Mouse (Mus musculus): ENCODE measurements around the gene Itga6.
"Not testable (repeated sequence)": the region's sequence is repeated elsewhere in the genome, so short reads cannot be mapped to it uniquely, and the experiment has no call there.

Gene Itga6

DNA sequence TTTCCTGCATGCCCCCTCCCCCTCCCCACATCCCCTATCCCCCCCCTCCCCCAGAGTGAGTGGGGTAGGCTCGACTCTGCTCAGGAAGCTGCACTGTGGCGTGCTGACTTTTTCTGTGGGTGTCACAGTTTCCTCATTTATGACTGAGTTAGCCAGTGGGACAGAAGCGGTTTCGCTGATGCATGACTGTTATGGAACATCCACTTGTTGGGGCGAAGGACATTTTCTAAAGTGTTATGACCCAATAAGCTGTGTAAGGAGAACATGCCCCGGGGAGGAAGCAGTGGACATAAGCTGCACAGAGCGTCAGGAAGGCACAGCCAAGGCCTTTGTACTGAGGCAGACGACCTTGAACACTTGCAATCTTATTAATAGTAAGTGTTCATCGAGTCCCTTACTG, 97.9 kb downstream of the Itga6 start:
- ATAC-seq (ENCODE audit: low TSS enrichment) = no peak

DNA sequence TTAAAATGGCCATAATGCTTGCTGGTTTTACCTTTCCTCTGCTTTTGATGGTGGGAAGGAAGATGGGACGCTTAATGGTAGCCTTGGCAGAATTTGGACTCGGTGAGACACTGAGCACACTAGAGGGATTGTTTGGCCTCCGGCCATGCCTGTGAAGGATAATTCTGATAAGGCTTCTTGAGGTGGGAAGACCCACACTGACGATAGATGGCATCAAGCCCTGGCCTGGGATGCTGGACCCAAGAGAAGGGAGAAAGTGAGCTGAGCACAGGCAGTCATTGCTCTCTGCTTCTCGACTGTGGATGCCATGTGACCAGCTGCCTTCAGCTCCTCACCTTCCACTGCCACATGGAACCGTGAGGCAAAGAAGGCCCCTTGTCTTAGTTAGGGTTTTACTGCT, 99.5 kb downstream of the Itga6 start:
- ATAC-seq (ENCODE audit: low TSS enrichment) = no peak

DNA sequence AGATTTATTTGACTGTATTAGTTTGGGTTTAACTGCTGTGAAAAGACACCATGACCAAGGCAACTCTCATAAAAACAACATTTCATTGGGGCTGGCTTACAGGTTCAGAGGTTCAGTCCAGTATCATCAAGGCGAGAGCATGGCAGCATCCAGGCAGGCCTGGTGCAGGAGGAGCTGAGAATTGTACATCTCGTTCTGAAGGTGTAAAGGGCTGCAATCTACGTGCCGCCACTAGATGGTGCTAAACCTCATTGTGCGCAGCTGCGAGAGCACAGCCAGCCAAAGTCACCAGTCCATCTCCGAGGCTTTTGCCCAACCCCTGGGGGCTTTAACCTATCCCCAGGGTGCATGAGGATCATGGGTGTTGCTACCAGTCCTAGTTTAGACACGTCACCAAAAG, 106.7 kb downstream of the Itga6 start:
- ATAC-seq (ENCODE audit: low TSS enrichment) = not testable (repeated sequence)

DNA sequence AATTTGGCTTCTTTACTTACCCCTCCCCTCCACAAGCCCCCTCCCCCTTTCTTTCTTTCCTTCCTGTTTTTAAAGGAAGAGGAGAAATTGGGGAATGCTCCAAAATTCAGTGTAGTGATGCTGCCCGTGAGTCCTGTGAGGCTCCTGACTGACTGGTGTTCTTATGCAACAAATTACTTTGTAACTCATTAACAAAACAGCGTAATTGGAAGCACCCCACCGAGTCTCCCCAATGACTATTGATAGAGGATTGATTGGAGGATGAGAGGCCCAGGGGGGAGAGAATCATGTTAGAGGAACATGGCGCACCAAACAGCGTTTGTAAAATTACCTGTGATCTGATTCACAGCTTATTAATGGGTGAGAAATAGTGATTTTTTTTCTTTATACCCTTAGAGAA, 109.7 kb downstream of the Itga6 start:
- ATAC-seq (ENCODE audit: low TSS enrichment) = no peak

DNA sequence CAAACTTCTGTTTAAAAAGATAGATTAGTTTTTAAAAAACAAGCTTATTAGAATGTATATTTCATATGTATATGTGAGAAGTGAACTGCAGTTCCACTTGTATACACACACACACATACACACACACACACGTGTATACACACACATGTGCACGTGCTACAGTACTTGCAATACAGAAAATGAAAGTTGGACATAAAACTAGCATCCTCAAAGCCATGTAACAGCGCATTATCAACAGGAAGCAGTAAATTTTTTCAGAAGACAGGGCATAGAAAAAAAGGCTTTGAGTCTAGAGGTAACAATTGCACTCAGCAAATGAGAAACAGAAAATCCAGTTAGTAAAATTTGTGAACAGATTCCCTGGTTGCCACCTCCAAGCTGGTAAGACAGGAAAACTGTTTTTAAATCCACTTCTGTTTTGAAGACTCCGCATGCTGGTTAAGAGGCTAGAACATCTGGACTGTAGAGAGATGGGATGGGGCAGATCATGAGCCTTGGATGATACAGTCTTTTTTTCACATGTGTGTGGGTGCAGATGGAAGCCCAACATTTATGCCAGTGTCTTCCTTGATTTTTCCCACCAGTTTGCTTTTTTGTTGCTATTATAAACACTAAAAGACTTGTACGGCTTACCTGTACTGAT, 118.2 kb downstream of the Itga6 start:
- ATAC-seq (ENCODE audit: low TSS enrichment) = no peak

DNA sequence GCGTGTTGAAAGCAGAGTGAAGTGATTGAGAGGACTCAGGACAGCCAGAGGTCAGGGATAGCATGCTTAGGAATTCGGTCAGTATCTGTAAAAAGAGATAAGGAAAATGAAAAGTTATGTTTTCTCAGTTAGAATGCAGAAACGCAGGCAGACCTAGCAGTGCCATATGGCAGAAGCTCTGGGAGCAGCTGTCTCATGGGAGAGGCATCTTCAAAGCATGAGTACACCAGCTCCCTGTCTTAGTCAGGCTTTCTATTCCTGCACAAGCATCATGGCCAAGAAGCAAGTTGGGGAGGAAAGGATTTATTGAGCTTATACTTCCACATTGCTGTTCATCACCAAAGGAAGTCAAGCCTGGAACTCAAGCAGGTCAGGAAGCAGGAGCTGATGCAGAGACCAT, 119.6 kb downstream of the Itga6 start:
- ATAC-seq (ENCODE audit: low TSS enrichment) = peak; percentile 79

DNA sequence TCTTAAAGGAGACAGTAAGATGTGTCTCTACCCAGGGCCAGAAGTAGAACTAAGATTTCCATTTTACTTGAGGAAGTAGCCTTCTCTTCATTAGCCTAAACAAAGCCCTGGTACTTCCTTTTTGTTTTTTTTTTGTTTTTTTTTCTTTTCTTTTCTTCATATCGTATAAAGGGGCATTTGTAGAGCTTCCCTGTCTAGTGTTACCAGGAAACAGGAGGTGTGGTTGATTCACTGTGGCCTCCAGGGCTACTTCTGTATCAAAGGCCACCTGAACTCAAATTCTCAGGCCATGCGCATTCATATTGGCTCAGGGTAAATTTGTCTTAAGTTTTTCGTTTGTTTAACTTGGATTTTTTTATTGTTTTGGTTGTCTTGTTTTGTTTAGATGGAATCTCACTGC, 120.5 kb downstream of the Itga6 start:
- ATAC-seq (ENCODE audit: low TSS enrichment) = no peak

DNA sequence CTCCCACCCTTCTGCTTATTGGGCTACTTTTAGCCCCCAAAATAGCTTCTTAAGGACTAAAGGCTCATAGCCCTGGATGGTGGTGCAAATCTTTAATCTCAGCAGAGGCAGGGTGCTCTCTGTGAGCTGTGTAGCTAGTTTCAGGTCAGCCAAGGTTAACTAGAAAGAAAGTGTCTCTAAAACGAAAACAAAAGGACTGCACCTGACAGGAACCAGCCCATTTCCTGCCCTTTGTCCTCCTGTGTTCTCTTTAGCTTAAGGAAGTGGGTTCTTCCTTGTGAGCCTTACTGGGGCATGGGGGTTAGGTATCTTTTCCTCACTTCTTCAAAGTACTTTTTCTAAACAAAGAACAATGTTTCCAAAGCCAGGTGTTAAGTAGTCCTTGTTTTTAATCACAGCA, 121.1 kb downstream of the Itga6 start:
- no peak for ATAC-seq (ENCODE audit: low TSS enrichment)

DNA sequence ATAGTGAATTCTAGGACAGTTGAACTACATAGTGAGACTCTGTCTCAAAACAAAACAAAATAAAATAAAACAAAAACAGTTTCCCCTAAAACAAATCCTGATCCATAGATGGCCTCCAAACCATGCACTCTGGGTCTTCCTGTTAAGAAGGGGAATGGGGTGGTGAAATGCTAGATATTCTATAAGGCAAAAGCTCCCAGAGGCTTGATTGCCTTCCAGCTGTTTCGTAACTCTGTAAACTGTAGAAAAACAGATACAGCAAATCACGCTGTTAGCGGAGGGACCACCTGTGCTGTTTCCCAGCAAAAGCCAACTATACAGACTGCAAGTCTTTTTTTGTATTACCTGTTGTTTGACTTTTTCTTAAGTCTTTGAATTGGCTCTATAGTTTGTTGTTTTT, 121.6 kb downstream of the Itga6 start:
- ATAC-seq (ENCODE audit: low TSS enrichment) = no peak

DNA sequence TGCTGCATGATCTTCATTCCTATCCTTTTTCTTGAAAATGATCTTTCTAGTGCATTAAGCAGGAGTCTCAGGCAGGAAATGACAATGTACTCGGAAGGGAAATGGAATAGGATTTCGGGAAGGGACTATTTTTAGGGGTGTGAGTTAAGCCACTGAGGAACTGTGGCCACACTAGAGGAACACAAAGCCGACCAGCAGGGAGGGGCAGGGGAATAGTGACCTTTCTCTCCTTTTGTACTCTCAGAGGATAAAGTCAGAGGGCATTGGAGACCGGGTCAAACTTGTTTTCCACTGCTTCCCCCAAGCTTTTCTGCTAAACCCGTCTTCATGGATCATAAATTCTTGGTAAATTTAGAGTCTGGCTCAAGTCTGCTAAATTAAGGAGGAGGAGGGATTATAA, 122.1 kb downstream of the Itga6 start:
- no peak for ATAC-seq (ENCODE audit: low TSS enrichment)

DNA sequence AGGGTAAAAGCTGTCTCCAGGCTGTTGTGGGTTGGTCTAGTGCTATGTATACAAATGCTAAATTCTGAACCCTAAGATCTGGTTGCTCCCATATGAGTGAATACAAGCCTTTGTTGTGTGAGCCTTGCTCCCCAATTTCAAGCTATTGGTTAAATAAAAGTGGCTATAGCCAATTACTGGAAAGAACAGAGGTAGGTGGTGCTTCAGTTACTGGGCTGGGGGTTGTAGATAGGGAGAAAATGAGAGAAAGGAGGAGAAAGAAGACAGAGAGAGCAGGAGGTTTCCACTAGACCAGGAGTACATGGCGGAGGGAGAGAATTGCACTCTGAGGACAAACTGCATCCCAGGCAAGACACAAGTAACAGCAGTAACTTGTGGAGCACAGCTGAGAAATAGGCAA, 122.8 kb downstream of the Itga6 start:
- no peak for ATAC-seq (ENCODE audit: low TSS enrichment)

DNA sequence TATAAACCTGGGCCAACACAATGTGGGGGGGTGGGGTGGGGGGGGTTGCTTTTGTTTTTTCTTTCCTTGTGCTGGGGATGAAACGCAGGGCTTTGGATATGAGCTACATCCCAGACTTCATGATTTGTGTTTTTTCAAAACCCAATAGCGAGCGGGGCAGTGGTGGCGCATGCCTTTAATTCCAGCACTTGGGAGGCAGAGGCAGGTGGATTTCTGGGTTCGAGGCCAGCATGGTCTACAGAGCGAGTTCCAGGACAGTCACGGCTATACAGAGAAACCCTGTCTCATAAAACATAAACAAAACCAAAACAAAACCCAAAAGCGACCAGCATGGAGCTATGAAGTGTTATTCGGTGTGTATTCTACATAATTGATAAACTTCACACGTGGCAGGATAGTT, 126.7 kb downstream of the Itga6 start:
- no peak for ATAC-seq (ENCODE audit: low TSS enrichment)

DNA sequence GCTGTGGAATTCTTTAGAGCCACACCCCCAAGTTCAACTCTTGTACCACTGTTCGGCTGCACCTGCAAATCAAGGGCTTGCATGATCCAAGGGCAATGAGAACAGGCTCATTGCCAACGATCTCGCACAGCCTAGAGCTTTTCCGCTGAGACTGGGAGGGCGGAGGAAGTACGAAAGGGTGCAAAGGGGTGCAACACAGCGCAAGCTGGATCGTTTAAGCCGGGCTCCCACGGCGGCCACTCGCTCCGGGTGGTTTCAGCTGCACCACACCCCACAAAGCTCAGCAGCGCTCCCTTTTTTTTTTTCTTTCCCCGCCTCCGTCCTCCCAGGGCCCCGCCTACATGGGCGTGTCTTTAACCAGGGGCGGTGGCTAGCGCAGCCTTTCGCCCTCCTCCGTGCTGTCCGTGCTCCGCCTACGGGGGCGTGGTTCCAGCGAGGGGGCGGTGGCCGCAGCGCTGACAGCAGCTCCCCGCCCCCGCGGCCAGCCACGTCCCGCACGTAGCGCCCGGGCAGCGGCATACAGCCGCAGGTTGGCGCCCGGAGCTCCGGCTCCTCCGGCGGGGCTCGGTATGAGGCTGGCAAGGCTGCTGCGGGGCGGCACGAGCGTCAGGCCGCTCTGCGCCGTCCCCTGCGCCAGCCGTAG, 127.5 kb downstream of the Itga6 start, which contains the start of gene Pdk1:
TSS of gene Pdk1 (plus strand) at position 424 of the 643 bp plus-strand sequence.
- peak; percentile 86 for ATAC-seq (ENCODE audit: low TSS enrichment)

DNA sequence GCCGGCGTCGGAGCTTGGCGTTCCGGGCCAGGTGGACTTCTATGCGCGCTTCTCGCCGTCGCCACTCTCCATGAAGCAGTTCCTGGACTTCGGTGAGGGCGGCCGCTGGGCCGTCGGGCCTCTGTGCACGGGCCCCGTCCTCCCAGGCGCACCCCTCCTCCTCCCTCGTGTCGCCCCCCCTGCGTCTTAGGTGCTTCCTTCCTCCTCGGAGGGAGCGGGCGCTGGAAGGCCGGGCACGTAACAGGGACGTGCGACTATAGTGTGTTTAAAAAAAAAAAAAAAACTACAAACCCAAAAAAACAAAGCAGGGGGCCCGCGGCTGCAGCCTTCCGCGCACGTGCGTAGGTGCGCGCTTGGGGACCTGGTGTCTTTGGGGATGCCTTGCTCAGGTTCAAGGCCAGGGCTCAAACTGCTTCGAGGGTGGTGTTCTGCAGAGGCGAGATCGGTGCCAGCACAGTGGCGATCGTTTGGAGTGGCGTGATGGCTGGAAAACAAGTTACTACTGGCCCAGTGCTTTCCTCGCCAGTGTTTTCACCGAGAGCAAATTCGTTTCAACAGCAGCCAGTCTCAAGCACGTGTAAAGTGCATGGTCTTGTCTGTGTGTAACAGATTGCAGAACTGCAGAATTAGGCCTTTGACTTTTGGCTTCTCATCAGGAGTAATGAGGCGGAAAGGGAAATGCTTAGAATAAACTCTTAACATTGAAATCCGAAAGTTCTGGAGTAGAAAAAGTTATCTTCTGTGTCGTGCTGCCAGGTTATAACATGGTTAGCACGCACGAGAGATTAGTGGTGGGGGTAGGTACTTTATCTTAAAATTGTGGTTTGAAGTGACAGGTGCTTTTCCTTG, 128.3 kb downstream of the Itga6 start:
- peak; percentile 62 for ATAC-seq (ENCODE audit: low TSS enrichment)

DNA sequence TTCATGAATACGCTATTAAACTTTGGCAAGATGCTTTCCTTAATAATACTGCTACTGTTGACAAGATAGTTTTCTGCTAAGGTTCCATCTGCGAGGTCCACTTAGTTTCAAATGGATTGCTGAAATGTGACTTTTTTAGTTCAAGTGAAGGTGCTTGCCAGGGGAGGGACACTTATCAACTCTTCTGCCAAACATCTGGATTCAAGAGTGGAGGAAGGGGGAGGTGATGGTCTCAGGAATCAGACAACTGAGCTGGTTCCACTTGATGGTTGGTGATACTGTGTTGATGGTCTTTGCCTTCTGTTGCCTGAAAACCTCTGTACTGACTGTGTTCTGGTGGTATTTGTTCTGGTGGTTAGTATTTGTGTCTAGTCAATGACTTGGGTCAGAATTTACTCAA, 129.0 kb downstream of the Itga6 start:
- ATAC-seq (ENCODE audit: low TSS enrichment) = no peak

DNA sequence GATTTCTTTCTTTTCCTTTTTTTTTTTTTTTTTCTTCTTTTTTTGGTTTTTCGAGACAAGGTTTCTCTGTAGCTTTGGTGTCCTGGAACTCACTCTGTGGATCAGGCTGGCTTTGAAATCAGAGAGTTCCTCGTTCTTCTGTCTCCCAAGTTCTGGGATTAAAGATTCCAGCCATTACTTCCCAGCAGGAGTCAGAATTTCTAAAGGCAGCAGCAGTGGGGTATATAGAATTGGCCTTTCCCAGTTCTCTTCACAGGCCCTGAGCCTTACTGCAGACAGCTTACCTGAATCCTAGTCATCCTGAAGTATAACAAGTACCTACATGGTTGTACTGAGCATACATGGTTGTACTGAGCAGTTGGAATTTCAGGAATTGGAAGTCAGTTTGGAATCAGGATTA, 129.4 kb downstream of the Itga6 start:
- ATAC-seq (ENCODE audit: low TSS enrichment) = no peak

DNA sequence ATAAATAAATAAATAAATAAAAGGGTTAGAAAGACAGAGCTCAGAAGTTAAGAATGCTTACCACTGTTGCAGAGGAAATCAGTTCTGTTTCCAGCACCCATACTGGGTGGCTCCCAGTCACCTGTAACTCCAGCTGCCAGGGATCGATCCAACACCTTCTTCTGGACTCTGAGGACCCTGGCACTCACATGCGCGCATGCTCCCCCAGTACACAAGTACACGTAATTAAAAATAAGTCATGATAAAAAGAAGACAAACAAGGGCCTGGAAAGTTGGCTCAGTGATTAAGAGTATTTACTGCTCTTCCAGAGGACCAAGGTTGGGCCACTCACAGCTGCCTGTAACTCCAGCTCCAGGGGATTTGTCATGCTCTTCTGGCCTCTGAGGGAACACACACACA, 132.4 kb downstream of the Itga6 start:
- no peak for ATAC-seq (ENCODE audit: low TSS enrichment)

DNA sequence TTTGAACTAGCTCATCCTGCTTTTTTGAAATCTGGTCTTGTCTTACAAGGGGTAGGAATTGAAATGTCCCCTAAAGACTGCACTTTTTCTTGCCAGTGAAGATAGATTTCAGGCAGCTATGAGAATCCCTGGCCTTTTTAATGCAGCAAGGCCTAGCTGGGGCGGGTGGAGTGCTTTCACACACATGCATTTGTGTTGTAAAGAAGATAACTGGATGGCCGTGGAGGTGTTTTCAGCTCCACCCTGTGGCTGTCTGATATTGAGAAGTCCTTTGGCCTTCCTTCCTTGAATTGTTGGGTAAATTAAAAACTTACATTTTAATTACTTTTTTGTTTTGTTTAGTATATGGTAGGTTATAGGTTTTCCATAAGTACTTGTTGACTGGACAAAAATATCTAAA, 133.0 kb downstream of the Itga6 start:
- no peak for ATAC-seq (ENCODE audit: low TSS enrichment)

DNA sequence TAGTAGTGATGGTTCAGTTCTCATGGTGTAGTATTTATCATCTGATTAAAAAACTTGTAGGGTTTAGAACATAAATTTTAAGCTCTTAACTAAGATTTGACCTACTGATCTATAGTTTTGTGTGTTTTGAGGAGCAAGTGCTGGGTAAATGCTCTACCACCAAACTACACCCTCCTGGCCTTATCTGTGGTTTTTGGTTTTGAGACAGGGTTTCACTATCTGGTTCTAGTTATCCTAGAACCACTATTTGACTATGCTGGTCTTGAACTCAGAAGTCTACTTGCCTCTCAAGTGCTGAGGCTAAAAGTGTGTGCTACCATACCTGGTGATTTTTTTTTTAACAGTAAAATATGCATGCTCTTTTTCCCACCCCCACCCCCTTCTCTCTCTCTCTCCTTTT, 133.5 kb downstream of the Itga6 start:
- ATAC-seq (ENCODE audit: low TSS enrichment) = no peak

DNA sequence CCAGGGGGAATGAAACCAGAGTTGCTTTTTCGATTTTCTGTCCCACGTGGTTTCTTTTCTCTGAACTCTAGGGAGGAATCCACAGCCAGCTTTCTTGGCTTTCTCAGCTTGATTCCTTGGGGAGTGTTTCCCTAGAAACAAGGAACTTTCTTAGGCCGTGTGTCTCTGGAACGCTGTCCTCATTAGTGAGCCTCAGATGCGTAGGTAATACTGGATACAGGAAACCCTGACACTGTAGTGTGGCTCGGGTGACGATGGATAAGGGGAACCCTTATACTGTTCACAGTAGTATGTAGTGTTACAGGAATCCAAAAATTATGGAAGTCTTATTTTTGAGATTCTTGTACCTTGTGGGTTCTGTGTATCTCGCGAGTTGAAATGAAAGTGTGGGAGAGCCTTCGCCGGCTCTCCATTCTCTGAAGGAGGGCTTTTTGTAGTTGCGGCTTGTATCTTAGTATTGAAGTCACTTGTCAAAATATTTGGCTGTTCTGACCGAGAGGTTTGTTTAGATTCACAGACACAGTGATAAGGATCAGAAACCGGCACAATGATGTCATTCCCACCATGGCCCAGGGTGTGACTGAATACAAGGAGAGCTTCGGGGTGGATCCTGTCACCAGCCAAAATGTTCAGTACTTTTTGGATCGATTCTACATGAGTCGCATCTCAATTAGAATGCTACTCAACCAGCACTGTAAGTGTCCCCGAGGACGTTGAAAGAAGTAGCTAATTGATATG, 137.7 kb downstream of the Itga6 start:
- peak; percentile 69 for ATAC-seq (ENCODE audit: low TSS enrichment)

DNA sequence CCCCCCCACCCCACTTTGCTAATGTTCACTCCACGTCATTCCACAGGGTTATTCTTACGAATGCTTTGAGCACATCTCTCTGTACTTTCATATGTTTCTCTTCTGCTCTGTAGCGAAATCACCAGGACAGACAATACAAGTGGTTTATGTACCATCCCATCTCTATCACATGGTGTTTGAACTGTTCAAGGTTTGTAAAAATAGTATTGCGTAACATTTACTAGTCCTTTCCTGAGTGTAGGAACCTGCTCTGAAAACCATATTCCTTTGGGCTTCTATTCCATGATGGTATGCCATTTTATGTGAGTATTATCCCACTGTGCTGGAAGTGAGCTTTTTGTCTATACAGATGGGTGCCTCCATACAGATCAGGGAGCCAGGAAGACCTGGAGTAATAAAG, 141.9 kb downstream of the Itga6 start:
- no peak for ATAC-seq (ENCODE audit: low TSS enrichment)

DNA sequence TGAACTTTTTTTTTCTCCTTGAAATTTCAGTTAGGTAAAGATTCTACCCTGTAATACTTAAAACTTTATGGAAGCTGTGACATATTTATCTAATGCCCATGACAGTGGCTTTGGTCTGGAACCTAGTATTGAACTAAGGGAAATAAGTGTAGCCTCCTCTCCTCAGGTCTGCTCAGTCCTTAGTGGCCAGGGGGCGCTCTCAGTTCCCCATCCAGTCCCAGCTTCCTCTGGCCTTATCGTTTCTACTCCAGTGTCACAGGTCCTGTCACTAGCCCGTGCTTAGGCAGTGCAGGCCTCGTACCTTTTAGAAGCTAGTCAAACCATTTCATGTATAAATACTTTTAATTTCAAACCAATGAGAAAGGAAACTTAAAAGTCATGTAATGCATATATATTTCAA, 143.0 kb downstream of the Itga6 start:
- ATAC-seq (ENCODE audit: low TSS enrichment) = no peak

Measured in frontal cortex, adult (tissue).